Comparison of ENCODE assay signal across 27 mouse cellular contexts in the genomic region with DNA sequence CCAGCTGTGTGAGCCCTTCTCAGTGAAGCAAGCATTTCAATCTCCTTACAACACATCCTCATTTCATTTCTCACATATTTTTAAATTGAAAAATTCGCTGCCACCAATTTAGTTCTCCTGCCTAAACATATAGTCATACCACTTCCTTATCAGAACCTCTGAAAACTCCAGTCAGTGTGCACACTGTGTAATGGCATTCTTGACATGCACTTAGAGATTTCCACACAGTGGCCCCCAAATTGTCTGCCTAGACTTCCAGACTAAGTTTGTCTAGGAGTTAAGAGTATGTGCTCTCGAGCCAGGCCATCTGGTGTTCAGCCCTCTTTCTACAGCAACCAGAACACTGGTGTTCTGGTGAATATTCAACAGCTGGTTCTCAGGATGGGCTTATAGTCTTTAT. TPM values are rescaled to one million over a fixed set of nuclear protein-coding genes. Genes with fewer than 3 reads are reported as not detected.
DNase-seq lines count a peak whose midpoint lies in the region; ATAC-seq and TF ChIP-seq lines count a peak whose summit lies in the region.
"Had no signal": no experiment of that assay in that cellular context is flagged by ENCODE, and none has a peak within 500 bp of the region (broad histone marks: within the 10 kb centered on the region; RNA-seq: fewer than 3 reads in every experiment).

No protein-coding gene starts in this region.

- no peaks in the 10 kb centered on the region for H3K27me3 ChIP-seq in heart, embryonic 10.5 days (ENCODE audit: insufficient read depth, poor library complexity, severe bottlenecking)
- H3K27me3 ChIP-seq in heart, embryonic 13.5 days (replicated peaks) = no peaks in the 10 kb centered on the region
- H3K27me3 ChIP-seq in heart, embryonic 16.5 days (ENCODE audit: control insufficient read depth, insufficient read depth, low read length) = no peaks in the 10 kb centered on the region
- no peaks in the 10 kb centered on the region for H3K27me3 ChIP-seq in lung, postnatal 0 days (replicated peaks; ENCODE audit: insufficient read depth, low read length)
- H3K27me3 ChIP-seq: embryonic facial prominence, embryonic 13.5 days; forebrain, embryonic 12.5 days; forebrain, embryonic 15.5 days; hindbrain, embryonic 12.5 days; hindbrain, embryonic 15.5 days had no signal

- intact Hi-C loops in heart, postnatal 14 days (cut with DNase I) = no loop called here

- no peak overlapping the region for H3K4me2 ChIP-seq in heart, embryonic 13.5 days
- H3K4me2 ChIP-seq in heart, embryonic 16.5 days (ENCODE audit: low read depth, low read length) = no peak overlapping the region
- H3K4me2 ChIP-seq in lung, postnatal 0 days (replicated peaks; ENCODE audit: low read depth, low read length) = no peak overlapping the region
- H3K4me2 ChIP-seq: embryonic facial prominence, embryonic 13.5 days; forebrain, embryonic 12.5 days; forebrain, embryonic 15.5 days; hindbrain, embryonic 12.5 days; hindbrain, embryonic 15.5 days had no signal

- H3K9ac ChIP-seq in heart, embryonic 13.5 days = no peak overlapping the region
- no peak overlapping the region for H3K9ac ChIP-seq in heart, embryonic 16.5 days (ENCODE audit: low read length)
- no peak overlapping the region for H3K9ac ChIP-seq in lung, postnatal 0 days (replicated peaks; ENCODE audit: low read depth)
- H3K9ac ChIP-seq: embryonic facial prominence, embryonic 13.5 days; forebrain, embryonic 12.5 days; forebrain, embryonic 15.5 days; hindbrain, embryonic 12.5 days; hindbrain, embryonic 15.5 days had no signal

- DNase-seq in heart, embryonic 10.5 days (ENCODE audit: low spot score) = no peak
- no peak for DNase-seq in heart, postnatal 4 days
- DNase-seq in heart, postnatal 14 days = no peak
- no peak for DNase-seq in heart, adult 8-10 months (ENCODE audit: low spot score)
- peak; percentile 75 for DNase-seq in lung, postnatal 0 days (ENCODE audit: low spot score)
- no peak for DNase-seq in lung, postnatal 14 days
- DNase-seq: adrenal gland, adult 8-10 months; adrenal gland, postnatal 25 days; cerebellum, adult 11-12 months; cerebellum, adult 8-10 months; cerebellum, postnatal 10 days; cerebellum, postnatal 36 days; embryo, embryonic 11 days; gastrocnemius, postnatal 25 days; heart, adult 2 months had no signal

- peak overlapping the region; percentile 79; the same call in 1 of the 2 replicates for H3K27ac ChIP-seq in heart, embryonic 10.5 days
- H3K27ac ChIP-seq in heart, embryonic 13.5 days (replicated peaks) = peak overlapping the region; percentile 82
- H3K27ac ChIP-seq in heart, embryonic 16.5 days (ENCODE audit: low read length) = 0 out of 2 replicates have a peak overlapping the region, but pooled peaks have one; percentile 8
- no peak overlapping the region for H3K27ac ChIP-seq in lung, postnatal 0 days (ENCODE audit: low read length)
- H3K27ac ChIP-seq: embryonic facial prominence, embryonic 10.5 days; embryonic facial prominence, embryonic 13.5 days; forebrain, embryonic 12.5 days; forebrain, embryonic 15.5 days; heart, adult 2 months; hindbrain, embryonic 12.5 days; hindbrain, embryonic 15.5 days had no signal

- no peak for TF ChIP-seq EP300 in lung, postnatal 0 days (IDR thresholded peaks at IDR 0.05)

- TF ChIP-seq CTCF in lung, postnatal 0 days (IDR thresholded peaks at IDR 0.05) = no peak

- no peaks in the 10 kb centered on the region for H3K36me3 ChIP-seq in heart, embryonic 10.5 days
- H3K36me3 ChIP-seq in heart, embryonic 13.5 days = no peaks in the 10 kb centered on the region
- no peaks in the 10 kb centered on the region for H3K36me3 ChIP-seq in heart, embryonic 16.5 days (ENCODE audit: control insufficient read depth, insufficient read depth)
- no peaks in the 10 kb centered on the region for H3K36me3 ChIP-seq in lung, postnatal 0 days (ENCODE audit: insufficient read depth, low read length)
- H3K36me3 ChIP-seq: embryonic facial prominence, embryonic 10.5 days; embryonic facial prominence, embryonic 13.5 days; forebrain, embryonic 12.5 days; forebrain, embryonic 15.5 days; hindbrain, embryonic 12.5 days; hindbrain, embryonic 15.5 days had no signal

- peaks cover 20% of the 10 kb centered on the region; the same call in 1 of the 2 replicates for H3K4me1 ChIP-seq in heart, embryonic 10.5 days
- H3K4me1 ChIP-seq in heart, embryonic 13.5 days = peaks cover 30% of the 10 kb centered on the region
- peaks cover 6% of the 10 kb centered on the region for H3K4me1 ChIP-seq in heart, embryonic 16.5 days (ENCODE audit: control insufficient read depth, insufficient read depth, low read length)
- H3K4me1 ChIP-seq in lung, postnatal 0 days (ENCODE audit: insufficient read depth, low read depth, low read length) = no peaks in the 10 kb centered on the region
- H3K4me1 ChIP-seq: embryonic facial prominence, embryonic 10.5 days; embryonic facial prominence, embryonic 13.5 days; forebrain, embryonic 12.5 days; forebrain, embryonic 15.5 days; hindbrain, embryonic 12.5 days; hindbrain, embryonic 15.5 days had no signal

- ATAC-seq in heart, embryonic 13.5 days (ENCODE audit: extremely low read depth, insufficient number of reproducible peaks, low FRiP score, low TSS enrichment) = no peak
- no peak for ATAC-seq in heart, embryonic 16.5 days (replicated peaks; ENCODE audit: extremely low read depth, insufficient read depth, low FRiP score)
- peak; percentile 78 for ATAC-seq in lung, postnatal 0 days
- ATAC-seq: activated CD4-positive, CD25-positive, alpha-beta regulatory T cell, adult 4 months; forebrain, embryonic 15.5 days; intestine, postnatal 0 days had no signal

- H3K9me3 ChIP-seq in heart, embryonic 10.5 days = no peaks in the 10 kb centered on the region
- H3K9me3 ChIP-seq in heart, embryonic 13.5 days = no peaks in the 10 kb centered on the region; the same call in 1 of the 2 replicates
- no peaks in the 10 kb centered on the region for H3K9me3 ChIP-seq in heart, embryonic 16.5 days (replicated peaks; ENCODE audit: control insufficient read depth, low read length)
- H3K9me3 ChIP-seq in lung, postnatal 0 days (ENCODE audit: low read length) = no peaks in the 10 kb centered on the region
- H3K9me3 ChIP-seq: embryonic facial prominence, embryonic 10.5 days; embryonic facial prominence, embryonic 13.5 days; forebrain, embryonic 12.5 days; forebrain, embryonic 15.5 days; hindbrain, embryonic 12.5 days; hindbrain, embryonic 15.5 days had no signal

- WGBS in heart, embryonic 10.5 days = 49% methylated on average over 2 of the region's 2 CpGs
- WGBS in heart, embryonic 13.5 days = 27% methylated on average over 2 of the region's 2 CpGs
- WGBS in heart, embryonic 16.5 days = 30% methylated on average over 2 of the region's 2 CpGs
- WGBS in lung, postnatal 0 days = 23% methylated on average over 2 of the region's 2 CpGs

- no peak overlapping the region for H3K4me3 ChIP-seq in heart, embryonic 10.5 days
- H3K4me3 ChIP-seq in heart, embryonic 13.5 days = no peak overlapping the region
- no peak overlapping the region for H3K4me3 ChIP-seq in heart, embryonic 16.5 days (ENCODE audit: low read length)
- H3K4me3 ChIP-seq in lung, postnatal 0 days (ENCODE audit: low read depth, low read length) = no peak overlapping the region
- H3K4me3 ChIP-seq: embryonic facial prominence, embryonic 10.5 days; embryonic facial prominence, embryonic 13.5 days; erythroblast, embryonic 14.5 days; forebrain, embryonic 12.5 days; forebrain, embryonic 15.5 days; heart, adult 2 months; hindbrain, embryonic 12.5 days; hindbrain, embryonic 15.5 days had no signal

RNA-seq across cellular contexts. Expression of gene Acan, which starts 19.5 kb away (rescaled TPM):
- polyA plus RNA-seq in heart, embryonic 10.5 days (2016; fragmentation: Nextera tagmentation; extraction: Ambion mirVana) = 0.34 and 0.43 TPM in 2 replicates
- 1 to 10 TPM; 4.1 to 4.2 TPM for total RNA-seq in heart, postnatal 4 days (2021)
- 1.2 and 1.6 TPM in 2 replicates for polyA plus RNA-seq in heart, embryonic 13.5 days (2015; fragmentation: Nextera tagmentation; extraction: Ambion mirVana)
- total RNA-seq in heart, postnatal 14 days (2021) = under 1 TPM; 0.60 to 0.93 TPM
- 2.1 and 2.2 TPM in 2 replicates for polyA plus RNA-seq in heart, embryonic 16.5 days (2015; fragmentation: Nextera tagmentation; extraction: Ambion mirVana)
- total RNA-seq in heart, adult 8-10 months (2022) = under 1 TPM; 0.05 to 0.16 (median 0.11) TPM
- 0.12 TPM in 1 of 2 replicates, not detected in the other for polyA plus RNA-seq in lung, postnatal 0 days (2015; fragmentation: Nextera tagmentation; extraction: Ambion mirVana)
- total RNA-seq: hematopoietic stem cell, adult 5-6 weeks had no signal
- polyA plus RNA-seq: activated CD4-positive, CD25-positive, alpha-beta regulatory T cell, adult 4 months; erythroblast, embryonic 14.5 days; intestine, postnatal 0 days had no signal
